Mouse (Mus musculus) heart, adult 2 months (tissue): ENCODE data around the gene Wwc2.

Experiments used
- CTCF ChIP-seq: fragments of 200-600 bp; IDR thresholded peaks from 2 replicates; pipeline ENCODE4 v1.8.1; 2022; ENCODE audit warnings: antibody characterized with exemption, mild to moderate bottlenecking, moderate library complexity
- POLR2A ChIP-seq: fragments of 200-500 bp; IDR thresholded peaks from 2 replicates; pipeline ENCODE4 v1.6.1; 2011; ENCODE audit warnings: mild to moderate bottlenecking, low read depth, low read length, control low read depth; ENCODE audit not compliant: insufficient read depth

GRCm38 (mm10) chr8:47931371-47931770 lies 59.4 kb downstream of the Wwc2 start:
- TF ChIP-seq CTCF (no peak), POLR2A (no peak)
